Mouse (Mus musculus) CH12.LX (cell line): ENCODE results near the gene Gm13090.

Source experiments
- CHD1 ChIP-seq: IDR thresholded peaks from 2 replicates; pipeline ENCODE4 v1.6.1; 2012; ENCODE audit warnings: low read depth, low read length, improper control_type of control experiment, inconsistent platforms
- CHD2 ChIP-seq: IDR thresholded peaks from 2 replicates; pipeline ENCODE4 v1.6.1; 2011; ENCODE audit warnings: low read length, improper control_type of control experiment
- CTCF ChIP-seq, 2 experiments: IDR thresholded peaks in 1 of 2; conservative IDR thresholded peaks in 1 of 2; 2 replicates each; pipeline ENCODE4 v1.5.1; 2011 to 2012; ENCODE audit warnings: low read depth in 2 of 2, low read length in 2 of 2, improper control_type of control experiment in 1 of 2, inconsistent platforms in 1 of 2, mild to moderate bottlenecking in 1 of 2, moderate library complexity in 1 of 2
- ELF1 ChIP-seq: IDR thresholded peaks from 2 replicates; pipeline ENCODE4 v1.6.1; 2014; ENCODE audit warnings: low read depth, mild to moderate bottlenecking, inconsistent platforms, low read length, improper control_type of control experiment
- EP300 ChIP-seq: IDR thresholded peaks from 2 replicates; pipeline ENCODE4 v1.6.1; 2011; ENCODE audit warnings: low read length, improper control_type of control experiment
- MAZ ChIP-seq: IDR thresholded peaks from 2 replicates; pipeline ENCODE4 v1.6.1; 2012; ENCODE audit warnings: low read depth, mild to moderate bottlenecking, inconsistent platforms, low read length, improper control_type of control experiment, moderate library complexity
- NELFE ChIP-seq: IDR thresholded peaks from 2 replicates; pipeline ENCODE4 v1.6.1; 2011; ENCODE audit warnings: low read depth, low read length, improper control_type of control experiment
- PAX5 ChIP-seq: IDR thresholded peaks from 2 replicates; pipeline ENCODE4 v1.6.1; 2012; ENCODE audit warnings: low read length, inconsistent platforms, mixed read lengths
- POLR2A ChIP-seq: IDR thresholded peaks from 2 replicates; pipeline ENCODE4 v1.6.1; 2011; ENCODE audit warnings: low read depth, mild to moderate bottlenecking, improper control_type of control experiment, low read length
- TCF12 ChIP-seq: IDR thresholded peaks from 2 replicates; pipeline ENCODE4 v1.6.1; 2014; ENCODE audit warnings: low read depth, mild to moderate bottlenecking, inconsistent platforms, low read length, improper control_type of control experiment
- USF1 ChIP-seq: IDR thresholded peaks from 2 replicates; pipeline ENCODE4 v1.6.1; 2014; ENCODE audit warnings: low read depth, mild to moderate bottlenecking, inconsistent platforms, low read length, improper control_type of control experiment
- ZC3H11A ChIP-seq: IDR thresholded peaks from 2 replicates; pipeline ENCODE4 v1.6.1; 2012; ENCODE audit warnings: low read depth, mild to moderate bottlenecking, inconsistent platforms, low read length, improper control_type of control experiment
- ZMIZ1 ChIP-seq: IDR thresholded peaks from 2 replicates; pipeline ENCODE4 v1.6.1; 2012; ENCODE audit warnings: low read depth, mild to moderate bottlenecking, inconsistent platforms, low read length, improper control_type of control experiment
- ZNF384 ChIP-seq: IDR thresholded peaks from 2 replicates; pipeline ENCODE4 v1.6.1; 2012; ENCODE audit warnings: low read depth, low read length, improper control_type of control experiment, inconsistent platforms

DNA sequence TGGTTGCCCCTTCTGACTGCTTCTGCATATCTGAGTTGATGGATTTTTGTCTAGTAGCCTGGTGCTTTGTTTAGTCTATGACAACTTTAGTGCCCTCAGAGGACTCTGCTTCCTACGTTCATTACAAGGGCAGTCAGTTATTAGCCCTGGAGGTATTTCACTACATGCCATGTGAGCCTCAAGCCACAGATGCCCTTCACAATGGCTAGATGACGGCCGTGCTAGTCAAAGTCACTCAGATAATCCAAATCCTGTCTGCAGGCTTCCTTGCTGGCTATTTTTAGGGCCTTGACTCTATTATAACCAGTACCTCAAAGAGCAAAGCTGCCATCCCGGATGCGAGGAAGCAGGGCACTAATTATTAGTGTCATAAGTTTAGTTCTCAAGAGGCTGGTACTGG lies 6.3 kb upstream of the Gm13090 start:
- TF ChIP-seq CTCF (conservative IDR thresholded peaks at IDR 0.05 in 1 of 2, IDR thresholded peaks at IDR 0.05 in 1 of 2; ENCODE audit: low read depth in 2 of 2, low read length in 2 of 2) (no peak), EP300 (no peak), CHD2 (no peak), ZMIZ1 (no peak), NELFE (no peak), TCF12 (no peak), POLR2A (no peak), PAX5 (no peak), MAZ (no peak), CHD1 (no peak), ZNF384 (no peak), USF1 (no peak), ELF1 (no peak), ZC3H11A (no peak)
